Mouse (Mus musculus) spleen, adult 2 months (tissue): ENCODE data around the gene Nceh1.

ENCODE experiments used
- CTCF ChIP-seq: fragments of 200-500 bp; IDR thresholded peaks from 2 replicates; pipeline ENCODE4 v1.5.1; 2011; ENCODE audit warnings: mild to moderate bottlenecking, inconsistent platforms; ENCODE audit not compliant: insufficient read depth, insufficient read length, insufficient replicate concordance; ENCODE audit errors: extremely low read depth
- POLR2A ChIP-seq: fragments of 200-500 bp; IDR thresholded peaks from 2 replicates; pipeline ENCODE4 v1.6.1; 2011; ENCODE audit warnings: low read depth, low read length, inconsistent platforms

DNA sequence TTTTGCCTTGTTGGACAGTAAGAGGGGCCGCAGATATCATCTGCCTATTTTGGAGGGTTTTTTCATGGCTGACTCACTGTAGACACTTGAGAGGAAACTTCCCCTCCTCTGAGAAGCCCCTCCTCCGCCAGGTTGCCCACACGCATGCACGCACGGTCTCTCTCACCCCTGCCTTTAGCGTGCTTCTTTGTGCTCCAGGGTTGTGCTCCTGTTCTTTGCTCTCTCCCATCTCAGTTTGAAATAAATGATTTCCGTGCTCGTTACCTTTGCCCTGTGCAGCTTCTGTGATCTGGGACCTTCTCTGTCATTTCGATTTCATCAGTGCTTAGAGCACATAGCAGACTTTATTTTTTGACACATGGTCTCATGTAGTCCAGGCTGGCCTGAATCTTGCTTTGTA is 66.3 kb downstream of the Nceh1 start:
- TF ChIP-seq CTCF (no peak), POLR2A (no peak)
